Mouse (Mus musculus) adrenal gland, postnatal 4 days (tissue): ENCODE measurements around the gene 3110001I22Rik. TPM values are rescaled to one million over a fixed set of nuclear protein-coding genes. Genes with fewer than 3 reads are reported as not detected.

Source experiments
- DNase-seq, 2 experiments: peaks; one replicate each; pipeline ENCODE4 v3.0.0; 2021 to 2022; ENCODE audit warnings: low spot score in 2 of 2, mixed read lengths in 2 of 2
- total RNA-seq, 2 experiments: library from RNA; stranded (reverse); gene quantifications; 2 replicates each; pipeline ENCODE4 v1.2.3; 2021

The 3110001I22Rik gene
- total RNA-seq, 2 experiments from 2014 or later, result 6.4 to 8.5 TPM

- DNase-seq, result no peak
Observed at GRCm38 (mm10) chr16:13716821-13717553, 45.3 kb downstream of the 3110001I22Rik start.

GRCm38 (mm10) chr16:13722937-13723336, 51.2 kb downstream of the 3110001I22Rik start:
- DNase-seq, result no peak

- no peak for DNase-seq
Observed at GRCm38 (mm10) chr16:13727811-13728335, 56.1 kb downstream of the 3110001I22Rik start.

Other genes with a start within 250 kb of the 3110001I22Rik start
- gene Parn, start 3.8 kb upstream of the 3110001I22Rik start, total RNA-seq, result 10 to 100 TPM; 47.8 to 52.0 TPM
- 10 to 100 TPM; 52.3 to 55.6 TPM for gene Bfar, start 71 bp upstream of the 3110001I22Rik start, total RNA-seq
- not detected for gene Pla2g10, start 59.1 kb downstream of the 3110001I22Rik start, total RNA-seq
- 10 to 100 TPM; 46.6 to 49.3 TPM for gene Rrn3, start 108.8 kb downstream of the 3110001I22Rik start, total RNA-seq
- 10 to 100 TPM; 67.7 to 68.2 TPM for gene Ntan1, start 146.9 kb downstream of the 3110001I22Rik start, total RNA-seq
- gene Pdxdc1, start 231.2 kb downstream of the 3110001I22Rik start, total RNA-seq, result 10 to 100 TPM; 85.6 to 92.1 TPM
- gene Mpv17l, start 231.2 kb downstream of the 3110001I22Rik start, total RNA-seq, result 10 to 100 TPM; 11.6 to 13.8 TPM